Mouse (Mus musculus) limb, embryonic 15.5 days (tissue): Measurements from ENCODE around the gene Arhgap21. TPM values are rescaled to one million over a fixed set of nuclear protein-coding genes. Genes with fewer than 3 reads are reported as not detected.
"Not testable (repeated sequence)": the region's sequence is repeated elsewhere in the genome, so short reads cannot be mapped to it uniquely, and the experiment has no call there.

Source experiments
- ATAC-seq: fragments of 200-750 bp; cut with Nextera tagmentation; 2 replicates; pipeline ENCODE4 v1.8.0; 2017; ENCODE audit warnings: low read depth, moderate TSS enrichment; ENCODE audit not compliant: insufficient number of reproducible peaks, low FRiP score, low TSS enrichment
- H3K27ac ChIP-seq: fragments of 300-500 bp; sonication (generic); 2 replicates; pipeline ENCODE4 v1.5.1; 2015; ENCODE audit warnings: moderate library complexity, mild to moderate bottlenecking, inconsistent platforms
- H3K27me3 ChIP-seq: fragments of 300-500 bp; sonication (generic); 2 replicates; pipeline ENCODE4 v1.6.1; 2015; ENCODE audit warnings: inconsistent platforms
- H3K36me3 ChIP-seq: fragments of 300-500 bp; sonication (generic); 2 replicates; pipeline ENCODE4 v1.6.1; 2015; ENCODE audit warnings: inconsistent platforms
- H3K4me1 ChIP-seq: fragments of 300-500 bp; sonication (generic); 2 replicates; pipeline ENCODE4 v1.6.1; 2015; ENCODE audit warnings: inconsistent platforms
- H3K4me2 ChIP-seq: fragments of 300-500 bp; sonication (generic); 2 replicates; pipeline ENCODE4 v1.6.1; 2015; ENCODE audit warnings: mild to moderate bottlenecking, inconsistent platforms
- H3K4me3 ChIP-seq: fragments of 300-500 bp; sonication (generic); 2 replicates; pipeline ENCODE4 v1.5.1; 2015; ENCODE audit warnings: mild to moderate bottlenecking, inconsistent platforms
- H3K9ac ChIP-seq: fragments of 300-500 bp; sonication (generic); 2 replicates; pipeline ENCODE4 v1.6.1; 2015; ENCODE audit warnings: inconsistent platforms
- H3K9me3 ChIP-seq: fragments of 300-500 bp; sonication (generic); 2 replicates; pipeline ENCODE4 v1.6.1; 2016; ENCODE audit warnings: inconsistent platforms
- WGBS: fragments of 180-500 bp; shearing (Covaris S2); methylation state at CpG from one replicate; pipeline ENCODE4 v1.1.7; 2015; 5-methylcytosine and 5-hydroxymethylcytosine counted together
- polyA plus RNA-seq: library from polyadenylated mRNA; unstranded; fragments of >200 nt; fragmentation: Nextera tagmentation; extraction: Ambion mirVana; gene quantifications from 2 replicates; pipeline ENCODE4 v1.2.1, GENCODE M21; 2015

Arhgap21 gene
- polyA plus RNA-seq, 1 experiment from 2014 or later: 9.0 TPM

- not testable (repeated sequence) for H3K4me3 ChIP-seq, H3K27me3 ChIP-seq, H3K27ac ChIP-seq, H3K36me3 ChIP-seq, ATAC-seq, H3K4me2 ChIP-seq, H3K9ac ChIP-seq, H3K9me3 ChIP-seq, H3K4me1 ChIP-seq
- 85% methylated on average over 4 of the region's 4 CpGs for WGBS
These were observed 36.9 kb downstream of the Arhgap21 start for GRCm38 (mm10) chr2:20931761-20932160.

- H3K4me1 ChIP-seq: no peaks in the 10 kb centered on the region
- no peak overlapping the region for H3K4me3 ChIP-seq
These were observed 40.2 kb downstream of the Arhgap21 start for GRCm38 (mm10) chr2:20928454-20928853.

GRCm38 (mm10) chr2:20924938-20925337 is 43.7 kb downstream of the Arhgap21 start:
- H3K27me3 ChIP-seq: no peaks in the 10 kb centered on the region
- WGBS: 61% methylated on average over 1 of the region's 1 CpGs
- no peak overlapping the region for H3K4me3 ChIP-seq
- no peak overlapping the region for H3K9ac ChIP-seq
- no peaks in the 10 kb centered on the region for H3K36me3 ChIP-seq
- no peaks in the 10 kb centered on the region for H3K4me1 ChIP-seq
- H3K27ac ChIP-seq: no peak overlapping the region
- ATAC-seq: no peak
- H3K4me2 ChIP-seq: no peak overlapping the region
- no peaks in the 10 kb centered on the region for H3K9me3 ChIP-seq

More at GRCm38 (mm10) chr2:20928454-20928853, 40.2 kb downstream of the Arhgap21 start:
- H3K9me3 ChIP-seq: no peaks in the 10 kb centered on the region
- H3K27ac ChIP-seq: no peak overlapping the region
- no peak overlapping the region for H3K9ac ChIP-seq
- no peak overlapping the region for H3K4me2 ChIP-seq
- no peaks in the 10 kb centered on the region for H3K36me3 ChIP-seq
- H3K27me3 ChIP-seq: no peaks in the 10 kb centered on the region
- ATAC-seq: no peak

GRCm38 (mm10) chr2:20922366-20922765 is 46.3 kb downstream of the Arhgap21 start:
- no peaks in the 10 kb centered on the region for H3K27me3 ChIP-seq
- no peak for ATAC-seq
- no peaks in the 10 kb centered on the region for H3K4me1 ChIP-seq
- H3K4me2 ChIP-seq: no peak overlapping the region
- 15% methylated on average over 1 of the region's 1 CpGs for WGBS
- H3K36me3 ChIP-seq: no peaks in the 10 kb centered on the region
- H3K9ac ChIP-seq: no peak overlapping the region
- H3K4me3 ChIP-seq: no peak overlapping the region
- no peaks in the 10 kb centered on the region for H3K9me3 ChIP-seq
- no peak overlapping the region for H3K27ac ChIP-seq

DNA sequence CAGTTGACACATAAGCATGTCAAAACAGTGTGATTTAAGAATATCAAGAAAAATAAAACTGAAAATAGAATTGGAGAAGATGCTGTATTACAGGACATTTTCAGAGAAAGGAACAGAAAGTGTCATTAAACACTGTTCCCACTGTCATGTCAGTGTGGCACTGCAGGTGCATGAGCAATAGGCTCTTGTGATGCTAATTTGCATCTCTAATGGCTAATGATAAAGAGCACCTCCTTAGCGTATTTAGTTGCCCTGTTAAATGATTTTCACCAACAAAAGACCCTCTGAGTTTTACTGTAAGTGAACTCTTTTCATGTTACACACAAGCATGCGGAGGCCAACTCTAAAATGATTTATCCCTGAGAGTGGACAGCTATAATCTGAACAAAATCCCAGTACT is 47.1 kb downstream of the Arhgap21 start:
- no peak overlapping the region for H3K4me2 ChIP-seq
- no peak overlapping the region for H3K4me3 ChIP-seq
- H3K27ac ChIP-seq: no peak overlapping the region
- no peaks in the 10 kb centered on the region for H3K27me3 ChIP-seq
- ATAC-seq: no peak
- WGBS: 76% methylated on average over 2 of the region's 2 CpGs
- H3K9me3 ChIP-seq: no peaks in the 10 kb centered on the region
- no peaks in the 10 kb centered on the region for H3K36me3 ChIP-seq
- H3K9ac ChIP-seq: no peak overlapping the region
- H3K4me1 ChIP-seq: no peaks in the 10 kb centered on the region

GRCm38 (mm10) chr2:20921021-20921420 is 47.7 kb downstream of the Arhgap21 start:
- no peak overlapping the region for H3K9ac ChIP-seq
- no peaks in the 10 kb centered on the region for H3K4me1 ChIP-seq
- no peaks in the 10 kb centered on the region for H3K36me3 ChIP-seq
- no peaks in the 10 kb centered on the region for H3K27me3 ChIP-seq
- no peak overlapping the region for H3K4me3 ChIP-seq
- WGBS: 80% methylated on average over 1 of the region's 1 CpGs
- H3K9me3 ChIP-seq: no peaks in the 10 kb centered on the region
- no peak overlapping the region for H3K4me2 ChIP-seq
- ATAC-seq: no peak
- no peak overlapping the region for H3K27ac ChIP-seq

DNA sequence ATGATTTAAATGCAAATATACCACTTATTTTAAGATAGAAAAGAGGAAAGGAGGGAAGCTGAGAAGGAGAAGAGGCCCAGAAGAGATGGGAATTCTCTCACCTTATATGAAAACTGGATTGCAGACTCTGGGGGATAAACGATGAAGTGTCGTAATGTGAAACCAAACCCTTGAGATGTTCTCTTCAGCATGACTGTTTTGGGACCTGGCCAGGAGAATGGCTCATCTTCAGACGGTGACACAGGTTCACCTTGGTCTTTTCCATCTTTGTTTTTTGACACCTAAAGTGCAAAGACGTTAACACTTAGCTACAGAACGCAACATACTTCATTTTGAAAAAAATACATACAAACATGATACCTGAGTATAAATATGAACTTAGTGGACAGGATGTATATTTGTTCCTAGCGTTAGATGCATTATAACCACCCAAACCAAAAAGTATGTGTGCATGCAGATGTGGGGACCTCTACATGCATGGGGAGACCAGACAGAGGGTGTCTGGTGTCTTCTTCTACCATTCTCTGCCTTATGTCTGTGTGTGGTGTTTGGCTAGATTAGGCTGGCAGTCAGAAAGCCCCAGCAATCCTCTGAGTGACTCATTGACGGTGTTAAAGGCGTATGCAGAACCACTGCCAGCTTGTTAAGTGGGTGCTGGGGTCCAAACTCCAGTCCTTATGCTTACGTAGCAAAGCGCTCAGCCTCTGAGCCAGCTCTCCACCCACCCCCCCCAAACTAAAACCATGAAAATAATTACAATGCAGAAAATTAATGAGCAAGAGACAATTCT is 54.0 kb downstream of the Arhgap21 start:
- Histone ChIP-seq H3K4me3 (no peak overlapping the region), H3K36me3 (no peaks in the 10 kb centered on the region; the same call in 1 of the 2 replicates), H3K4me2 (no peak overlapping the region), H3K27ac (no peak overlapping the region), H3K9me3 (no peaks in the 10 kb centered on the region), H3K27me3 (no peaks in the 10 kb centered on the region), H3K9ac (no peak overlapping the region), H3K4me1 (no peaks in the 10 kb centered on the region)
- ATAC-seq: no peak
- WGBS: 84% methylated on average over 10 of the region's 10 CpGs

GRCm38 (mm10) chr2:20913019-20913415 is 55.7 kb downstream of the Arhgap21 start:
- no peak overlapping the region for H3K27ac ChIP-seq
- no peaks in the 10 kb centered on the region; the same call in 1 of the 2 replicates for H3K36me3 ChIP-seq
- H3K4me1 ChIP-seq: no peaks in the 10 kb centered on the region
- H3K4me2 ChIP-seq: no peak overlapping the region
- H3K4me3 ChIP-seq: no peak overlapping the region
- no peaks in the 10 kb centered on the region for H3K27me3 ChIP-seq
- H3K9ac ChIP-seq: no peak overlapping the region
- WGBS: 95% methylated on average over 1 of the region's 1 CpGs
- ATAC-seq: no peak
- H3K9me3 ChIP-seq: no peaks in the 10 kb centered on the region

DNA sequence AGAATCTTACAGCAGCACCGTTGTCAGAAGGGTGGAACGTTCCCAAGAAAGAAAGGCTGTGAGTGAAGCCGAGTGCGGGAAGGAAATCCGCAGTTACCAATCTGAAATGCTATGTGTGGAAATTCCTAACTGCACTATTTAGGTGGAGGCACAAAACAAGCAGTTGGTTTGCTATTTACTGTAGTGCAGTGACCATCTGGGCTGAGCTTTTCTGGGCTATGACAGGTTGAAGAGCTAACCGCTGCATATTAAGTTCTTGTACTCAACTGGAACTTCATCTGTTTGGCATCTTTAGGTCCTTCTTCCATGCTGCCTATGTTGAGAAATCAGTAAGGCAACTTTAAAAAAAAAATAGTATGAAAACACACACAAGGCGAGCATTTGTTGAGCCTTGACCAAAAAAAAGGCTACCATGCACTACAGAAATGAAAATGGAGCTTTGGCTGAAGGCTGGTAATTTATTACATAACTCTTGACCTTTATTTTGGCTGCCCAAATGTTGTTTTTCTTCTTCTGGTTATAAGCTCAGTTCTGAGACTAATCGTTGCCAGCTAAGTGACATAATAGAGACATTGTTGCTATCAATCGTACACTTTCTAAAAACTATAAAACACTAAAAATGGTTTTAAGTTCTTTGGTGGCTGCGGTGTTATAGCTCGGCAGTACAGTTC is 56.2 kb downstream of the Arhgap21 start:
- Histone ChIP-seq H3K36me3 (no peaks in the 10 kb centered on the region; the same call in 1 of the 2 replicates), H3K4me3 (no peak overlapping the region), H3K9me3 (no peaks in the 10 kb centered on the region), H3K27me3 (no peaks in the 10 kb centered on the region), H3K4me2 (no peak overlapping the region), H3K9ac (no peak overlapping the region), H3K27ac (no peak overlapping the region), H3K4me1 (no peaks in the 10 kb centered on the region)
- WGBS: 73% methylated on average over 11 of the region's 11 CpGs
- no peak for ATAC-seq

DNA sequence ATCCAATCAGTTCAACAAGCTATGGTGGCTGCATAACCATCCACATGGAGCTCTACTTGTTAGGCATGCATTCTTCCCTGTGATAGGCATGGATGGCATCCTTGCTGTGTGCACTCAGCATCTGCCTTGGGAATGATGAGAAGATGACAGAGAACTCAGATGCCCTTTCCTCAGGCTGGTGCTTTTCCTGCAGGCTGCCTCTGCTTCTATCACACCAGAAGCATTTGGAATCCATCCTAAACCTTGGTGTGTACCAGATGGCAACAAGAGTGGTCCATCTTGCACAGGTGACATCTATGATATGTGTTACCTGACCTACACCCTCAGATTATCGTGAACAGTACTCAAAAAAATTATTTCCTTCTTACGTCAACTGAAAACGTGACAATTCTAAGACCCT is 58.2 kb downstream of the Arhgap21 start:
- H3K9ac ChIP-seq: no peak overlapping the region
- no peak for ATAC-seq
- no peaks in the 10 kb centered on the region for H3K4me1 ChIP-seq
- 95% methylated on average over 3 of the region's 3 CpGs for WGBS
- H3K27ac ChIP-seq: no peak overlapping the region
- no peaks in the 10 kb centered on the region for H3K9me3 ChIP-seq
- no peaks in the 10 kb centered on the region for H3K27me3 ChIP-seq
- H3K4me2 ChIP-seq: no peak overlapping the region
- no peaks in the 10 kb centered on the region; the same call in 1 of the 2 replicates for H3K36me3 ChIP-seq
- H3K4me3 ChIP-seq: no peak overlapping the region

- Histone ChIP-seq H3K9me3 (no peaks in the 10 kb centered on the region), H3K36me3 (no peaks in the 10 kb centered on the region; the same call in 1 of the 2 replicates), H3K9ac (no peak overlapping the region), H3K4me2 (no peak overlapping the region), H3K4me1 (no peaks in the 10 kb centered on the region), H3K4me3 (no peak overlapping the region), H3K27me3 (no peaks in the 10 kb centered on the region), H3K27ac (no peak overlapping the region)
- ATAC-seq: no peak
- WGBS: 76% methylated on average over 7 of the region's 7 CpGs
These were observed 59.3 kb downstream of the Arhgap21 start for GRCm38 (mm10) chr2:20909404-20909803.

DNA sequence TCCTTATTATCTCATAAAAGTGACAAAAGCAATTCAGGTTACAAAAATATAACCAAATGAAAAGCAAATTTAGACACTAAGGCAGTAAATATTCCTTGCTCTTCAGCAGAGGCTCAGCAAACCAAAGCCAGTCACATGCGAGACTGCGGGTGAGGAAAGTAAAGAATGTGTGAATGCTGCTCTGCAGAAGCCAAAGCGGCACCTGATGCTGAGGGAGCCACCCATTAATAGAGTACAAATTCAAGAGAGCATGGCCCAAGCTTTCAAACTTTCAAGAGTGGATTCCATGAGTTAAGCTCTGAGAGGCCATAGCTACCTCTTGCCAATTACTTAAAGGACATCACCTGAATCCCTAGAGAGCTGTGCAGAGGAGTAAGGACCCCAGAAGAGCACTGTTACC is 61.4 kb downstream of the Arhgap21 start:
- ATAC-seq: no peak
- Histone ChIP-seq H3K9ac (no peak overlapping the region), H3K9me3 (no peaks in the 10 kb centered on the region), H3K27ac (no peak overlapping the region), H3K27me3 (no peaks in the 10 kb centered on the region), H3K4me2 (no peak overlapping the region), H3K4me3 (no peak overlapping the region), H3K4me1 (no peaks in the 10 kb centered on the region), H3K36me3 (no peaks in the 10 kb centered on the region; the same call in 1 of the 2 replicates)
- WGBS: 82% methylated on average over 3 of the region's 3 CpGs
